Mouse (Mus musculus) kidney, adult 18-20 months (tissue): ENCODE measurements around the gene Lrrfip2.

Experiments
- DNase-seq: peaks from one replicate; pipeline ENCODE4 v3.0.0; 2021

Gene Lrrfip2

GRCm38 (mm10) chr9:111118252-111118890 lies 979 bp downstream of the Lrrfip2 start:
- peak; percentile 79 for DNase-seq

GRCm38 (mm10) chr9:111118891-111119441 lies 1.6 kb downstream of the Lrrfip2 start:
- peak; percentile 28 for DNase-seq

- DNase-seq, result no peak
These were observed 5.1 kb downstream of the Lrrfip2 start for GRCm38 (mm10) chr9:111122446-111122845.

GRCm38 (mm10) chr9:111123336-111123735 lies 5.9 kb downstream of the Lrrfip2 start:
- DNase-seq, result no peak

- DNase-seq, result no peak
These were observed 7.0 kb downstream of the Lrrfip2 start for GRCm38 (mm10) chr9:111124440-111124839.

GRCm38 (mm10) chr9:111126735-111127134 lies 9.3 kb downstream of the Lrrfip2 start:
- DNase-seq, result no peak

GRCm38 (mm10) chr9:111127749-111128148 lies 10.4 kb downstream of the Lrrfip2 start:
- DNase-seq, result no peak

GRCm38 (mm10) chr9:111130126-111130525 lies 12.7 kb downstream of the Lrrfip2 start:
- no peak for DNase-seq

GRCm38 (mm10) chr9:111138161-111138560 lies 20.8 kb downstream of the Lrrfip2 start:
- DNase-seq, result no peak

GRCm38 (mm10) chr9:111142721-111143120 lies 25.3 kb downstream of the Lrrfip2 start:
- DNase-seq, result no peak

- no peak for DNase-seq
These were observed 26.0 kb downstream of the Lrrfip2 start for GRCm38 (mm10) chr9:111143387-111143786.

GRCm38 (mm10) chr9:111144711-111145110 lies 27.3 kb downstream of the Lrrfip2 start:
- DNase-seq, result no peak

- DNase-seq, result no peak
These were observed 28.3 kb downstream of the Lrrfip2 start for GRCm38 (mm10) chr9:111145497-111146190.

- no peak for DNase-seq
These were observed 28.9 kb downstream of the Lrrfip2 start for GRCm38 (mm10) chr9:111146216-111146798.

GRCm38 (mm10) chr9:111148006-111148405 lies 30.6 kb downstream of the Lrrfip2 start:
- no peak for DNase-seq

GRCm38 (mm10) chr9:111148414-111148813 lies 31.0 kb downstream of the Lrrfip2 start:
- no peak for DNase-seq

- DNase-seq, result peak; percentile 49
These were observed 32.0 kb downstream of the Lrrfip2 start for GRCm38 (mm10) chr9:111149188-111149945.

- no peak for DNase-seq
These were observed 35.0 kb downstream of the Lrrfip2 start for GRCm38 (mm10) chr9:111152314-111152897.

GRCm38 (mm10) chr9:111153026-111153425 lies 35.6 kb downstream of the Lrrfip2 start:
- DNase-seq, result no peak

- DNase-seq, result no peak
These were observed 38.5 kb downstream of the Lrrfip2 start for GRCm38 (mm10) chr9:111155764-111156458.

GRCm38 (mm10) chr9:111159562-111159961 lies 42.2 kb downstream of the Lrrfip2 start:
- DNase-seq, result no peak

- no peak for DNase-seq
These were observed 43.8 kb downstream of the Lrrfip2 start for GRCm38 (mm10) chr9:111161213-111161612.
